Mouse (Mus musculus) limb, embryonic 11.5 days (tissue): Measurements from ENCODE around the gene Mef2a. TPM values are rescaled to one million over a fixed set of nuclear protein-coding genes. Genes with fewer than 3 reads are reported as not detected.
A peak's percentile ranks its signal among the peaks of the same experiment; 100 is the strongest.

ENCODE experiments used
- ATAC-seq: fragments of 200-750 bp; cut with Nextera tagmentation; 2 replicates; pipeline ENCODE4 v1.8.0; 2017; ENCODE audit warnings: low read depth; ENCODE audit not compliant: insufficient number of reproducible peaks, low FRiP score, low TSS enrichment
- DNase-seq: peaks from one replicate; pipeline ENCODE4 v3.0.0-alpha.2; 2015; ENCODE audit warnings: low spot score
- H3K27ac ChIP-seq: fragments of 300-500 bp; sonication (generic); replicated peaks from 2 replicates; pipeline ENCODE4 v1.5.1; 2014; ENCODE audit warnings: low read depth, mild to moderate bottlenecking, low read length
- H3K27me3 ChIP-seq: fragments of 300-500 bp; sonication (generic); 2 replicates; pipeline ENCODE4 v1.6.1; 2014; ENCODE audit warnings: mild to moderate bottlenecking, low read length, mixed read lengths; ENCODE audit not compliant: control insufficient read depth, insufficient read depth
- H3K36me3 ChIP-seq: fragments of 300-500 bp; sonication (generic); 2 replicates; pipeline ENCODE4 v1.6.1; 2014; ENCODE audit warnings: mild to moderate bottlenecking, low read length, moderate library complexity, mixed read lengths; ENCODE audit not compliant: control insufficient read depth, insufficient read depth
- H3K4me1 ChIP-seq: fragments of 300-500 bp; sonication (generic); 2 replicates; pipeline ENCODE4 v1.6.1; 2014; ENCODE audit warnings: low read length, mixed read lengths; ENCODE audit not compliant: control insufficient read depth, insufficient read depth
- H3K4me2 ChIP-seq: fragments of 300-500 bp; sonication (generic); 2 replicates; pipeline ENCODE4 v1.6.1; 2014; ENCODE audit warnings: low read depth, mild to moderate bottlenecking, moderate library complexity; ENCODE audit not compliant: severe bottlenecking
- H3K4me3 ChIP-seq: fragments of 300-500 bp; sonication (generic); 2 replicates; pipeline ENCODE4 v1.5.1; 2014; ENCODE audit warnings: low read depth, low read length
- H3K9ac ChIP-seq: fragments of 300-500 bp; sonication (generic); 2 replicates; pipeline ENCODE4 v1.6.1; 2014; ENCODE audit warnings: mild to moderate bottlenecking, low read length
- H3K9me3 ChIP-seq: fragments of 300-500 bp; sonication (generic); 2 replicates; pipeline ENCODE4 v1.6.1; 2016; ENCODE audit warnings: low read length; ENCODE audit not compliant: control insufficient read depth
- WGBS: fragments of 180-500 bp; shearing (Covaris S2); extraction: QIAGEN DNeasy Blood & Tissue Kit; methylation state at CpG from one replicate; pipeline ENCODE4 v1.1.7; 2014; 5-methylcytosine and 5-hydroxymethylcytosine counted together
- polyA plus RNA-seq: library from polyadenylated mRNA; unstranded; fragments of >200 nt; fragmentation: Nextera tagmentation; extraction: Ambion mirVana; gene quantifications from 2 replicates; pipeline ENCODE4 v1.2.1, GENCODE M21; 2014

The Mef2a gene
- polyA plus RNA-seq, 1 experiment from 2014 or later = 24.0 TPM

GRCm38 (mm10) chr7:67217025-67217424, 155.6 kb downstream of the Mef2a start:
- ATAC-seq = no peak
- Histone ChIP-seq H3K9ac (no peak overlapping the region), H3K27me3 (no peaks in the 10 kb centered on the region), H3K9me3 (no peaks in the 10 kb centered on the region), H3K36me3 (no peaks in the 10 kb centered on the region), H3K27ac (no peak overlapping the region), H3K4me3 (no peak overlapping the region), H3K4me1 (no peaks in the 10 kb centered on the region), H3K4me2 (no peak overlapping the region)
- peak; percentile 76 for DNase-seq
- 82% methylated on average over 3 of the region's 3 CpGs for whole genome bisulfite sequencing

- Histone ChIP-seq H3K27ac (no peak overlapping the region), H3K4me2 (no peak overlapping the region), H3K4me3 (no peak overlapping the region), H3K36me3 (no peaks in the 10 kb centered on the region), H3K9me3 (no peaks in the 10 kb centered on the region), H3K4me1 (no peaks in the 10 kb centered on the region), H3K9ac (no peak overlapping the region), H3K27me3 (no peaks in the 10 kb centered on the region)
- ATAC-seq = no peak
- no peak for DNase-seq
- 93% methylated on average over 6 of the region's 6 CpGs for WGBS
Measured at GRCm38 (mm10) chr7:67216351-67216750, 156.3 kb downstream of the Mef2a start.

GRCm38 (mm10) chr7:67213589-67213988, 159.1 kb downstream of the Mef2a start:
- Histone ChIP-seq H3K4me1 (no peaks in the 10 kb centered on the region), H3K4me2 (no peak overlapping the region), H3K27me3 (no peaks in the 10 kb centered on the region), H3K27ac (no peak overlapping the region), H3K36me3 (no peaks in the 10 kb centered on the region), H3K9me3 (no peaks in the 10 kb centered on the region), H3K4me3 (no peak overlapping the region), H3K9ac (no peak overlapping the region)
- WGBS = 86% methylated on average over 1 of the region's 1 CpGs
- ATAC-seq (no peak), DNase-seq (no peak)

- Histone ChIP-seq H3K9ac (no peak overlapping the region), H3K9me3 (no peaks in the 10 kb centered on the region), H3K4me1 (no peaks in the 10 kb centered on the region), H3K27me3 (no peaks in the 10 kb centered on the region), H3K4me2 (no peak overlapping the region), H3K27ac (no peak overlapping the region), H3K36me3 (no peaks in the 10 kb centered on the region), H3K4me3 (no peak overlapping the region)
- ATAC-seq (no peak), DNase-seq (no peak)
- WGBS = 76% methylated on average over 4 of the region's 4 CpGs
Measured at GRCm38 (mm10) chr7:67211971-67212370, 160.7 kb downstream of the Mef2a start.

- H3K4me1 ChIP-seq = no peaks in the 10 kb centered on the region
- H3K4me3 ChIP-seq = no peak overlapping the region
- no peak overlapping the region for H3K9ac ChIP-seq
- H3K9me3 ChIP-seq = no peaks in the 10 kb centered on the region
- no peak overlapping the region for H3K4me2 ChIP-seq
- H3K36me3 ChIP-seq = no peaks in the 10 kb centered on the region
- 46% methylated on average over 6 of the region's 6 CpGs for WGBS
- no peak for DNase-seq
- ATAC-seq = no peak
- no peak overlapping the region for H3K27ac ChIP-seq
- H3K27me3 ChIP-seq = no peaks in the 10 kb centered on the region
Measured at GRCm38 (mm10) chr7:67211341-67211740, 161.3 kb downstream of the Mef2a start.

- Histone ChIP-seq H3K9ac (no peak overlapping the region), H3K4me1 (no peaks in the 10 kb centered on the region), H3K27me3 (no peaks in the 10 kb centered on the region), H3K4me2 (no peak overlapping the region), H3K9me3 (no peaks in the 10 kb centered on the region), H3K27ac (no peak overlapping the region), H3K4me3 (no peak overlapping the region), H3K36me3 (no peaks in the 10 kb centered on the region)
- 73% methylated on average over 6 of the region's 6 CpGs for WGBS
- DNase-seq (no peak), ATAC-seq (no peak)
Measured at GRCm38 (mm10) chr7:67210004-67210833, 162.4 kb downstream of the Mef2a start.

- H3K9ac ChIP-seq = no peak overlapping the region
- DNase-seq (no peak), ATAC-seq (no peak)
- H3K36me3 ChIP-seq = no peaks in the 10 kb centered on the region
- no peak overlapping the region for H3K4me3 ChIP-seq
- H3K4me2 ChIP-seq = no peak overlapping the region
- 97% methylated on average over 1 of the region's 1 CpGs for WGBS
- H3K9me3 ChIP-seq = no peaks in the 10 kb centered on the region
- H3K27ac ChIP-seq = no peak overlapping the region
- H3K27me3 ChIP-seq = no peaks in the 10 kb centered on the region
- no peaks in the 10 kb centered on the region for H3K4me1 ChIP-seq
Measured at GRCm38 (mm10) chr7:67208317-67208716, 164.3 kb downstream of the Mef2a start.

GRCm38 (mm10) chr7:67207701-67208100, 165.0 kb downstream of the Mef2a start:
- no peaks in the 10 kb centered on the region for H3K9me3 ChIP-seq
- H3K4me1 ChIP-seq = no peaks in the 10 kb centered on the region
- no peak for DNase-seq
- no peak overlapping the region for H3K4me3 ChIP-seq
- ATAC-seq = no peak
- WGBS = 37% methylated on average over 6 of the region's 6 CpGs
- no peaks in the 10 kb centered on the region for H3K36me3 ChIP-seq
- H3K27me3 ChIP-seq = no peaks in the 10 kb centered on the region
- H3K27ac ChIP-seq = no peak overlapping the region
- no peak overlapping the region for H3K9ac ChIP-seq
- no peak overlapping the region for H3K4me2 ChIP-seq

- WGBS = 81% methylated on average over 10 of the region's 10 CpGs
- Histone ChIP-seq H3K4me3 (no peak overlapping the region), H3K9ac (no peak overlapping the region), H3K36me3 (no peaks in the 10 kb centered on the region), H3K4me2 (no peak overlapping the region), H3K27me3 (no peaks in the 10 kb centered on the region), H3K27ac (no peak overlapping the region), H3K4me1 (no peaks in the 10 kb centered on the region), H3K9me3 (no peaks in the 10 kb centered on the region)
- no peak for ATAC-seq
- no peak for DNase-seq
Measured at GRCm38 (mm10) chr7:67206496-67206895, 166.2 kb downstream of the Mef2a start.
